Mouse (Mus musculus): ENCODE measurements around the gene Cds1. TPM values are rescaled to one million over a fixed set of nuclear protein-coding genes. Genes with fewer than 3 reads are reported as not detected.

Gene Cds1
- polyA plus RNA-seq, 1 experiment from 2014 or later, result 4.1 TPM

DNA sequence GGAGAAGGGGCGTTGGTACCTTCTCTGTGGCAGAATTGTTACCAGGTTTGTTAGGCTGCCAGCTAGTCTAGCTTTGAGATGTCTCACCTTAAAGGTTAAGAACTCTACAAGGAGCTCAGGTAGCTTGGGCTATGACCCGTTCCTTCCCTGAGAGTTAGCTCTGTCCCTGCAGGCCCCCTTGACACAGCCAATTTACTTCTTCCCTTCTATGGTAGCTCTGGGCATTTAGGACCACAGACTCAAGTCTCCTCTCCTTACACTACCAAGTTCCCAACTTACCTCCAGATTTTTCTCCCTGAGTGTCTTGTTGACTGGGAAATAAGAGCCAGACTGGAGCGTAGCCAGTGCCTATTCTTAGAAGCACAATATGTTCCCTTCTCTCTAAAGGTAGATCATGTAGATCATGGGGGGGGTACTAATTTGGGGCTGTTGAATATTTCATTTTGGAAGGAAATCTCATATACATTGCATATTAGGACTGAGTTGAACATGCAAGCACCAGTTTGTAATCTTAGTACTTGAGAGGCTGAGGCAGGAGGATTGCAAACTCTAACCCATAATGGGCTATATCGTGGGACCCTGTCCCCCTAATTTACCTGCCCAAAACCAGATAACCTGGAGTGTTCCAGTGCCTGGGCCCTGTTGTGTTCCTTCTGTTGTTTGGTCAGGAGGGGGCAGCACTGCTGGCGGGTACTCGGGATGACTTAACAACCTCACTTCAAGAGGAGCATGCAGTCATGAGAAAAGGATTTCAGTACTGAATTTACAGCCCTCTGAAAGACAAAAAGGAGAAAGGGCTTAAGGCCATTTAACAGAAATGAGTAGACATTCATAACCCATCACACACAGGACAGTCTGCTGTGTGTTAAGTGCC lies 46.6 kb downstream of the Cds1 start:
- Histone ChIP-seq H3K27ac (replicated peaks; ENCODE audit: low read depth, low read length) (no peak overlapping the region), H3K4me1 (ENCODE audit: control insufficient read depth, insufficient read depth, low read length) (no peaks in the 10 kb centered on the region), H3K36me3 (ENCODE audit: control insufficient read depth, insufficient read depth, low read length) (no peaks in the 10 kb centered on the region), H3K9ac (replicated peaks; ENCODE audit: low read length) (no peak overlapping the region), H3K4me2 (ENCODE audit: low read length) (no peak overlapping the region), H3K4me3 (replicated peaks; ENCODE audit: low read depth, low read length) (no peak overlapping the region), H3K27me3 (ENCODE audit: control insufficient read depth, insufficient read depth, low read length) (no peaks in the 10 kb centered on the region), H3K9me3 (ENCODE audit: control insufficient read depth, low read length) (no peaks in the 10 kb centered on the region)
- 90% methylated on average over 6 of the region's 6 CpGs for WGBS
- ATAC-seq (ENCODE audit: low FRiP score, low TSS enrichment) (no peak), DNase-seq (no peak)

DNA sequence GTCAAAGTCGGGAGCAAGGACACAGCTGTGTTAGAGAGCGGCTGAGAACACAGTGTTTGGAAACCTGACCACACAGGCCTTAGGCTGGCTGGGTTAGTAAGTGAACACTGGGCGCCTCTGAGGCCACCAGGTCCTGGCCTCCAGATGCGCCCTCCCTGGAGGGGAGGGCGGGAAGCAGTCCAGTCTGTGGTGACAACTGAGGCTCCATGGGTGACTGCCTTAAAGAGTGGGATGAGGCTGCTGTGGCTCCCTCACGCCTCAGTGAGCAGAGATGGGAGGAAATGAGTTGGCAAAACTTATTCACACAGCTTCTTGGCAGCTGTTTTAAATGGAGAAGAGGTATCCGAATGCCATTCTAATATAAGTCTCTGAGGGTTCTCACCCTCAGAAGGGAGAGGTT lies 51.9 kb downstream of the Cds1 start:
- Histone ChIP-seq H3K36me3 (ENCODE audit: control insufficient read depth, insufficient read depth, low read length) (no peaks in the 10 kb centered on the region), H3K4me2 (ENCODE audit: low read length) (no peak overlapping the region), H3K27ac (replicated peaks; ENCODE audit: low read depth, low read length) (no peak overlapping the region), H3K27me3 (ENCODE audit: control insufficient read depth, insufficient read depth, low read length) (no peaks in the 10 kb centered on the region), H3K9me3 (ENCODE audit: control insufficient read depth, low read length) (no peaks in the 10 kb centered on the region), H3K4me1 (ENCODE audit: control insufficient read depth, insufficient read depth, low read length) (no peaks in the 10 kb centered on the region), H3K9ac (replicated peaks; ENCODE audit: low read length) (no peak overlapping the region), H3K4me3 (replicated peaks; ENCODE audit: low read depth, low read length) (no peak overlapping the region)
- no peak for ATAC-seq (ENCODE audit: low FRiP score, low TSS enrichment)
- no peak for DNase-seq
- 52% methylated on average over 7 of the region's 7 CpGs for WGBS

DNA sequence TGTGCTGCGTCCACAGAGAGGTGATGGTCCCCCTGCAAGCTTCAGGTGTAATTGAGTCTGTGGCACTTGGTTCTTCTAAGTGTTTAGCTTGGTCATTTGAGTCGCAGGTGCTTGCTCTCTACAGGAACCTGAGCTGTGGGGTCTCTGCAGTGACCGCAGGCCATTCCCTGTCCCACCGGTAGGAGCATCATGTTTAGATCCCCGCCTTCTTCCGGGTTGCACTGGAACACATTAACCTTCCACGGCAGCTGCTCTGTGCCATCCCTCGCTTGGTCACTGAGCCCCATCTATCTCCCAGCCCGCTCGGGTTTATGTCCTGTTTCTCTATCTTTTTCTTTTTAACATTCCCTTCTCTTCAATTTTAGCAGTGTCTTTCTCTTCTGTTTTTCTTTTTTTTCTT lies 54.3 kb downstream of the Cds1 start:
- Histone ChIP-seq H3K4me1 (ENCODE audit: control insufficient read depth, insufficient read depth, low read length) (no peaks in the 10 kb centered on the region), H3K27ac (replicated peaks; ENCODE audit: low read depth, low read length) (no peak overlapping the region), H3K4me3 (replicated peaks; ENCODE audit: low read depth, low read length) (no peak overlapping the region), H3K9ac (replicated peaks; ENCODE audit: low read length) (no peak overlapping the region), H3K4me2 (ENCODE audit: low read length) (no peak overlapping the region), H3K36me3 (ENCODE audit: control insufficient read depth, insufficient read depth, low read length) (no peaks in the 10 kb centered on the region), H3K9me3 (ENCODE audit: control insufficient read depth, low read length) (no peaks in the 10 kb centered on the region), H3K27me3 (ENCODE audit: control insufficient read depth, insufficient read depth, low read length) (no peaks in the 10 kb centered on the region)
- 65% methylated on average over 10 of the region's 10 CpGs for WGBS
- ATAC-seq (ENCODE audit: low FRiP score, low TSS enrichment), result no peak
- no peak for DNase-seq

DNA sequence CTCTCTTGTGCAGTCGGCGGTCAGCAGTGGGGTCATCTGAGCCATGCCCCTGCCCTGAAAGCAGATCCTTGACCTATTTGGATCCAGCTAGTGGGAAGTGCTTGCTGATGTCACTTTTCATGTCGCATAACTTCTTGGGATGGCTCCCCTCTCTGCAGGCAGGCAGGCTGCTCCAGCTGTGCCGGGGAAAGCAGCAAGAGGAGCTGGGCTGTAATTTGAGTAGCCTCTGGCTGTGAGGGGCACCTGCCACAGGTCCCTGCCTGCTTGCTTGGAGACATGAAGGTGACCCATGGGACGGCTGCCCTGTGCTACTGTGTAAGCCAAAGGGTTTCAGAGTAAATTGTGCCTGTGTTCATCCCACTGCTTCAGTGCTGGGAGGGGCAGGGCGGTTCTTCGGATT lies 54.9 kb downstream of the Cds1 start:
- Histone ChIP-seq H3K4me1 (ENCODE audit: control insufficient read depth, insufficient read depth, low read length) (no peaks in the 10 kb centered on the region; the same call in 1 of the 2 replicates), H3K4me3 (replicated peaks; ENCODE audit: low read depth, low read length) (no peak overlapping the region), H3K9me3 (ENCODE audit: control insufficient read depth, low read length) (no peaks in the 10 kb centered on the region), H3K27me3 (ENCODE audit: control insufficient read depth, insufficient read depth, low read length) (no peaks in the 10 kb centered on the region), H3K9ac (replicated peaks; ENCODE audit: low read length) (no peak overlapping the region), H3K27ac (replicated peaks; ENCODE audit: low read depth, low read length) (no peak overlapping the region), H3K4me2 (ENCODE audit: low read length) (no peak overlapping the region), H3K36me3 (ENCODE audit: control insufficient read depth, insufficient read depth, low read length) (no peaks in the 10 kb centered on the region)
- ATAC-seq (ENCODE audit: low FRiP score, low TSS enrichment) (no peak), DNase-seq (no peak)
- 16% methylated on average over 7 of the region's 7 CpGs for WGBS

DNA sequence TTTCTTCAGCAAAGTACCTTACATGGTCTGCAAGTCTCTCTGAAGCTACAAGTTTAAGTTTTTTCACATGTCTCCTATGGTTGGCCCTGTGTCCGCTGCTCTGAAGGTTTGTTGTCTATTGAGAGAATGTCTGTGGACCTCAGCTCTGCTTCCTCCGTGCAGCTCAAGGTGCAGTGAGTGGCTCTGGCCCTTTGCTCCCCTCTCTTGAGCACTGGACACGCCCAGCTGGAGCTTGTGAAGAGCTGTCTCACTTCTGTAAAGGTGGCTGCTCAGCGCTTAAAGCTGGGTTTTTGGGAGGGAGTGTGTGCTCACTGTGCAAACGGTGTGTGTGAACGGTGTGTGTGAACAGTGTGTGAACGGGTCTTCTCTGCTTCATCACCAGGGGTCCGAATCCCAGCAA lies 56.1 kb downstream of the Cds1 start:
- DNase-seq (no peak), ATAC-seq (ENCODE audit: low FRiP score, low TSS enrichment) (no peak)
- Histone ChIP-seq H3K4me1 (ENCODE audit: control insufficient read depth, insufficient read depth, low read length) (peaks cover 4% of the 10 kb centered on the region; the same call in 1 of the 2 replicates), H3K27me3 (ENCODE audit: control insufficient read depth, insufficient read depth, low read length) (no peaks in the 10 kb centered on the region), H3K36me3 (ENCODE audit: control insufficient read depth, insufficient read depth, low read length) (no peaks in the 10 kb centered on the region), H3K9ac (replicated peaks; ENCODE audit: low read length) (no peak overlapping the region), H3K4me2 (ENCODE audit: low read length) (no peak overlapping the region), H3K27ac (replicated peaks; ENCODE audit: low read depth, low read length) (no peak overlapping the region), H3K4me3 (replicated peaks; ENCODE audit: low read depth, low read length) (no peak overlapping the region), H3K9me3 (ENCODE audit: control insufficient read depth, low read length) (no peaks in the 10 kb centered on the region)
- WGBS, result 66% methylated on average over 8 of the region's 8 CpGs

DNA sequence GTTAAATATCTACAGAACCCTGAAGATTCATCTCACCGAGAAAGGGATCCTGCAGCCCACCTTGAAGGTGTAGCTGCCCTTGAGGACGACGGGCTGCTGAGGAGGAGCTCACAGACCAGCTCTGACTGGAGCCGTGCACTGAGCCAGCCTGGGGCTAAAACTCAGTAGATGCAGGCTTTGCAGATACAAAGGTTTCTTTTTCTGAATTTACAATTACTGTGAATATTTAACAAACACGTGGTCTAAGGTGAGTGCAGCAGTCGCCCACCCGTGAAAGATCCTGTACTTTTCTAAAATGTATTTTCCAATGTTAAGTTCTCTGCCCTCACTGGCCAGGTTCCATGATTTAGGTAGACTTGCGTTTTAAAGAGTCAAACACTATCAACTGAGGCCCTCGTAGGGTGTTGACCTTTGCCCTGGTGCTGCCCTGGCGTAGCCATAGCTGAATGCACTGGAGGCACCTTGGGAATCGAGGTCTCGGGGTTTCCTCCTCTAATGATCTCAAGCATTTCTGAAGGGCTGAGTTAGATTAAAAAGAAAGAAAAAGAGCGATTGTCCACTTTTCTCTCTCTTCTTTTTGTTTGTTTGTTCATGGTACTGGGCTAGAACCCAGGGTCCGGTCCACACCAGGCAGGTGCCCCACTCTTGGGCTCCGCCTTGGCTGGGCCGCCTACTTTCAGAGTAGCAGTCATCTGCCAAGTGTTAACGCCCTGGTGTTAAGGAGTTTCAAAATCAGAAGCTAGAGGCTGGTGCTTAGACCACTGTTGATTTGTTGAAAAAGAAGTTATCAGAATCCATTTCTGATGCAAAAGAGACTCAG lies 56.8 kb downstream of the Cds1 start:
- H3K4me2 ChIP-seq (ENCODE audit: low read length), result no peak overlapping the region
- H3K36me3 ChIP-seq (ENCODE audit: control insufficient read depth, insufficient read depth, low read length), result no peaks in the 10 kb centered on the region
- H3K4me1 ChIP-seq (ENCODE audit: control insufficient read depth, insufficient read depth, low read length), result peaks cover 9% of the 10 kb centered on the region
- 62% methylated on average over 17 of the region's 17 CpGs for WGBS
- no peaks in the 10 kb centered on the region for H3K27me3 ChIP-seq (ENCODE audit: control insufficient read depth, insufficient read depth, low read length)
- H3K4me3 ChIP-seq (replicated peaks; ENCODE audit: low read depth, low read length), result no peak overlapping the region
- H3K9me3 ChIP-seq (ENCODE audit: control insufficient read depth, low read length), result no peaks in the 10 kb centered on the region
- no peak overlapping the region for H3K9ac ChIP-seq (replicated peaks; ENCODE audit: low read length)
- DNase-seq (no peak), ATAC-seq (ENCODE audit: low FRiP score, low TSS enrichment) (no peak)
- H3K27ac ChIP-seq (replicated peaks; ENCODE audit: low read depth, low read length), result no peak overlapping the region

DNA sequence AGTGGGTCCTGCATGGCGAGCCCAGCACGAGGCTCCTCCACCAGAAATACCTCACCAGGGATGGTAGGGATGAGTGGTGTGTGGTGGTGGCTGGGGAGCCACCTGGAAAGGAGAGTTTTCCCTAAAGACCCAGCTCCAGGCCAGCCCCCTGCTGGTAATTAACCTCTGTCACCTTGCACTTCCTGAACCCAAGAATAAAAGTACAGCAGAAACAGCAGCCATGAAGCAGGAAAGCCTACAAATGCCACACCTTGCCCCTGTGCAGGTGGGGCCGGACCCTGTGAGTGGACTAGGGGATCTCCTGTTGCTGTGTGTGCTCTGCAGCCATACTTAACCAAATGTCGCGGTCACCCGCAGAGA lies 57.4 kb downstream of the Cds1 start:
- ATAC-seq (ENCODE audit: low FRiP score, low TSS enrichment) (no peak), DNase-seq (no peak)
- no peak overlapping the region for H3K4me3 ChIP-seq (replicated peaks; ENCODE audit: low read depth, low read length)
- peaks cover 15% of the 10 kb centered on the region for H3K4me1 ChIP-seq (ENCODE audit: control insufficient read depth, insufficient read depth, low read length)
- H3K4me2 ChIP-seq (ENCODE audit: low read length), result no peak overlapping the region
- no peak overlapping the region for H3K27ac ChIP-seq (replicated peaks; ENCODE audit: low read depth, low read length)
- H3K36me3 ChIP-seq (ENCODE audit: control insufficient read depth, insufficient read depth, low read length), result no peaks in the 10 kb centered on the region
- 0 out of 2 replicates have a peak, but pooled peaks cover 2% of the 10 kb centered on the region for H3K27me3 ChIP-seq (ENCODE audit: control insufficient read depth, insufficient read depth, low read length)
- no peak overlapping the region for H3K9ac ChIP-seq (replicated peaks; ENCODE audit: low read length)
- WGBS, result 61% methylated on average over 6 of the region's 6 CpGs
- H3K9me3 ChIP-seq (ENCODE audit: control insufficient read depth, low read length), result no peaks in the 10 kb centered on the region

DNA sequence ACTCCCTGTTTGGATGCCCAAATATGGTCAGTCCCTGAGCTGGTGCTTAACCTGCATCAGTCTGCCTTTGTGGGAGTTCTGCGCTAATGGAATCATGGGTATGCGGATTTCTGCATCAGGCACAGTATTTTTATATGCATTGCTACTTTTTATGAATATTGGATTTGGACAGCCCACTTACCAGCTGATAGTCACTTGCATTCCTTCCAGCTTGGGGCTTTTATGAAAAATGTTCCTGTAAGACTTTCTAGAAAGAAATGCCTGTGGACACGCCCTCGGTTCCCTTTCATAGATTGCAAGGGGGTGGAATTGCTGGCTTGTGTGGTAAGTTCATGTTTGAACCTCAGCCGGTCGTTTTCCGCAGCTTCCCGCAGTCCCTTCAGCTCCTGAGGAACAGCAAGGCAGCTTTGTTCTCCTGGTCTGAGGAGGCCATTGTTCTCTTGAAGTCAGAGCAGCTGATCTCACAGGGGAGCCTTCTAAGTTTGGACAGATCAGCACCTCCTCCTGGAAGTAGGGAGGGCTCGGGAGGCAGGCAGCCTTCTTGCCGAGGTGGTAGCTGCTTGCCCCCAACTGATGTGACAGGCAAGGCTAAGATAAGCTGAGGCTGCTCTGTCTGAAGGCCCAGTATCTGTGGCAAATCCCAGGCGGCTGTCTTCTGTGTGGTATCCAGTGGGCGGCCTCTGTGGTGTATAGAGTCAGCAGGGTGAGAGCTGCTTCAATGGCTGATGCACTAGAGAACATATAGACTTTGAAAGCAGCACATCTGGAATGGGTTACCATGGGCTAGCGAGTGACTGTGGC lies 60.4 kb downstream of the Cds1 start:
- Histone ChIP-seq H3K4me2 (ENCODE audit: low read length) (no peak overlapping the region), H3K27me3 (ENCODE audit: control insufficient read depth, insufficient read depth, low read length) (0 out of 2 replicates have a peak, but pooled peaks cover 2% of the 10 kb centered on the region), H3K9me3 (ENCODE audit: control insufficient read depth, low read length) (no peaks in the 10 kb centered on the region), H3K4me1 (ENCODE audit: control insufficient read depth, insufficient read depth, low read length) (peaks cover 16% of the 10 kb centered on the region), H3K27ac (replicated peaks; ENCODE audit: low read depth, low read length) (no peak overlapping the region), H3K36me3 (ENCODE audit: control insufficient read depth, insufficient read depth, low read length) (no peaks in the 10 kb centered on the region), H3K9ac (replicated peaks; ENCODE audit: low read length) (no peak overlapping the region; the same call in 1 of the 2 replicates), H3K4me3 (replicated peaks; ENCODE audit: low read depth, low read length) (no peak overlapping the region)
- ATAC-seq (ENCODE audit: low FRiP score, low TSS enrichment) (no peak), DNase-seq (peak; percentile 29)
- WGBS, result 15% methylated on average over 13 of the region's 13 CpGs
